Mouse (Mus musculus): ENCODE measurements around the gene Fkbp6. TPM values are rescaled to one million over a fixed set of nuclear protein-coding genes. Genes with fewer than 3 reads are reported as not detected.

The Fkbp6 gene
- total and polyA plus RNA-seq, 2 experiments from 2014 or later = not detected

DNA sequence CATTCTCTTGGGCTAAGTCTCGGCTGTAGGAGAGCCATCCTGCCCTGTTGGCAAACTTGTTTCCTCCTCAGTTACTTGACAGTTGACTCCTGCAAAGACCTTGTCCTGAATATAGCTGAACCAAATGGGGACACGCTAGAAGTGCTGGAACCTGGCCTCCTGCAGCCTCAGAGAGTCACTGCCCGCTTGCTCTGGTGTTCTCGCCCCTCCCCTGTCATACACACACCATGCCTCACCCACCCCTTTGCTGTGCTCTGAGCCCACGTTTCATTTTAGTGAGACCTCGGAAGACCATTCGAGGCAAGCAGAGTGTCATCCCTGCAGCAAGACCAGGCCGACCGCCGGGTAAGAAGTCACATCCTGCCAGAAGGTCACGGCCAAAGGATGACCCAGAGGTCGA is 107.7 kb downstream of the Fkbp6 start:
- Histone ChIP-seq H3K9ac (no peak overlapping the region), H3K9me3 (ENCODE audit: low read length) (no peaks in the 10 kb centered on the region), H3K4me3 (ENCODE audit: low read depth, low read length) (no peak overlapping the region), H3K4me1 (ENCODE audit: insufficient read depth) (no peaks in the 10 kb centered on the region), H3K27ac (ENCODE audit: low read depth, low read length) (no peak overlapping the region), H3K27me3 (ENCODE audit: insufficient read depth, low read length) (no peaks in the 10 kb centered on the region), H3K4me2 (ENCODE audit: low read depth) (no peak overlapping the region), H3K36me3 (ENCODE audit: insufficient read depth) (peaks cover 86% of the 10 kb centered on the region)
- TF ChIP-seq CTCF (IDR thresholded peaks at IDR 0.05; ENCODE audit: low read depth) = no peak
- ATAC-seq (no peak), DNase-seq (no peak)
- 84% methylated on average over 12 of the region's 12 CpGs for WGBS

Small RNAs within 50 kb of the gene (microRNA-seq; reads per million reads assigned to microRNA genes)
- gene Mir7033 = 0.49 to 1.5 reads per million in 2 experiments

Other genes with a start within 250 kb of the Fkbp6 start
- 13.5 and 35.2 TPM in 2 replicates for gene Tbl2, start 200.4 kb downstream of the Fkbp6 start, total RNA-seq (2014; rRNA removed)
- 9.2 and 12.0 TPM in 2 replicates for gene Tbl2, start 200.4 kb downstream of the Fkbp6 start, polyA plus RNA-seq (2015; fragmentation: Nextera tagmentation; extraction: Ambion mirVana)
- 30.3 and 31.4 TPM in 2 replicates for gene Bcl7b, start 181.8 kb downstream of the Fkbp6 start, total RNA-seq (2014; rRNA removed)
- gene Bcl7b, start 181.8 kb downstream of the Fkbp6 start, polyA plus RNA-seq (2015; fragmentation: Nextera tagmentation; extraction: Ambion mirVana) = 42.6 TPM in 2 replicates
- 44.4 and 51.6 TPM in 2 replicates for gene Baz1b, start 162.8 kb downstream of the Fkbp6 start, total RNA-seq (2014; rRNA removed)
- gene Baz1b, start 162.8 kb downstream of the Fkbp6 start, polyA plus RNA-seq (2015; fragmentation: Nextera tagmentation; extraction: Ambion mirVana) = 11.1 and 15.0 TPM in 2 replicates
- gene Fzd9, start 98.8 kb downstream of the Fkbp6 start, total RNA-seq (2014; rRNA removed) = 16.5 and 19.7 TPM in 2 replicates
- gene Fzd9, start 98.8 kb downstream of the Fkbp6 start, polyA plus RNA-seq (2015; fragmentation: Nextera tagmentation; extraction: Ambion mirVana) = 14.2 and 16.6 TPM in 2 replicates
- gene Trim50, start 3.3 kb upstream of the Fkbp6 start, total RNA-seq (2014; rRNA removed) = not detected in 2 replicates
- not detected in 2 replicates for gene Trim50, start 3.3 kb upstream of the Fkbp6 start, polyA plus RNA-seq (2015; fragmentation: Nextera tagmentation; extraction: Ambion mirVana)
- 20.2 and 29.5 TPM in 2 replicates for gene Nsun5, start 19.9 kb upstream of the Fkbp6 start, total RNA-seq (2014; rRNA removed)
- gene Nsun5, start 19.9 kb upstream of the Fkbp6 start, polyA plus RNA-seq (2015; fragmentation: Nextera tagmentation; extraction: Ambion mirVana) = 19.5 and 20.4 TPM in 2 replicates
- gene Pom121, start 44.5 kb upstream of the Fkbp6 start, total RNA-seq (2014; rRNA removed) = 6.0 and 9.9 TPM in 2 replicates
- gene Pom121, start 44.5 kb upstream of the Fkbp6 start, polyA plus RNA-seq (2015; fragmentation: Nextera tagmentation; extraction: Ambion mirVana) = 6.0 and 8.1 TPM in 2 replicates
- gene Hip1, start 195.1 kb upstream of the Fkbp6 start, total RNA-seq (2014; rRNA removed) = 73.6 and 91.1 TPM in 2 replicates
- 12.9 and 22.5 TPM in 2 replicates for gene Hip1, start 195.1 kb upstream of the Fkbp6 start, polyA plus RNA-seq (2015; fragmentation: Nextera tagmentation; extraction: Ambion mirVana)
- not detected in 2 replicates for gene Ccl26, start 213.5 kb upstream of the Fkbp6 start, total RNA-seq (2014; rRNA removed)
- gene Ccl26, start 213.5 kb upstream of the Fkbp6 start, polyA plus RNA-seq (2015; fragmentation: Nextera tagmentation; extraction: Ambion mirVana) = not detected in 2 replicates
- gene Ccl24, start 223.0 kb upstream of the Fkbp6 start, total RNA-seq (2014; rRNA removed) = 0.62 and 2.4 TPM in 2 replicates
- gene Ccl24, start 223.0 kb upstream of the Fkbp6 start, polyA plus RNA-seq (2015; fragmentation: Nextera tagmentation; extraction: Ambion mirVana) = 2.4 and 2.7 TPM in 2 replicates

Data from forebrain, postnatal 0 days (tissue).